Mouse (Mus musculus) heart, embryonic 13.5 days (tissue): ENCODE data around the gene Lrrc8d. TPM values are rescaled to one million over a fixed set of nuclear protein-coding genes. Genes with fewer than 3 reads are reported as not detected.
"Not testable (repeated sequence)": the region's sequence is repeated elsewhere in the genome, so short reads cannot be mapped to it uniquely, and the experiment has no call there.

Source experiments
- ATAC-seq: fragments of 200-750 bp; cut with Nextera tagmentation; 2 replicates; pipeline ENCODE4 v1.8.0; 2017; ENCODE audit warnings: moderate TSS enrichment; ENCODE audit not compliant: insufficient number of reproducible peaks, low FRiP score, low TSS enrichment; ENCODE audit errors: extremely low read depth
- H3K27ac ChIP-seq: fragments of 300-500 bp; sonication (generic); replicated peaks from 2 replicates; pipeline ENCODE4 v1.5.1; 2015; ENCODE audit warnings: moderate library complexity, mild to moderate bottlenecking, inconsistent platforms
- H3K27me3 ChIP-seq: fragments of 300-500 bp; sonication (generic); replicated peaks from 2 replicates; pipeline ENCODE4 v1.6.1; 2015; ENCODE audit warnings: mild to moderate bottlenecking, inconsistent platforms
- H3K36me3 ChIP-seq: fragments of 300-500 bp; sonication (generic); 2 replicates; pipeline ENCODE4 v1.6.1; 2015; ENCODE audit warnings: mild to moderate bottlenecking, inconsistent platforms
- H3K4me1 ChIP-seq: fragments of 300-500 bp; sonication (generic); 2 replicates; pipeline ENCODE4 v1.6.1; 2015; ENCODE audit warnings: inconsistent platforms
- H3K4me2 ChIP-seq: fragments of 300-500 bp; sonication (generic); 2 replicates; pipeline ENCODE4 v1.6.1; 2015; ENCODE audit warnings: inconsistent platforms, mild to moderate bottlenecking, moderate library complexity
- H3K4me3 ChIP-seq: fragments of 300-500 bp; sonication (generic); 2 replicates; pipeline ENCODE4 v1.5.1; 2015; ENCODE audit warnings: moderate library complexity, mild to moderate bottlenecking, inconsistent platforms
- H3K9ac ChIP-seq: fragments of 300-500 bp; sonication (generic); 2 replicates; pipeline ENCODE4 v1.6.1; 2015; ENCODE audit warnings: inconsistent platforms, mild to moderate bottlenecking, moderate library complexity
- H3K9me3 ChIP-seq: fragments of 300-500 bp; sonication (generic); 2 replicates; pipeline ENCODE4 v1.6.1; 2016; ENCODE audit warnings: inconsistent platforms
- WGBS: fragments of 180-500 bp; shearing (Covaris S2); methylation state at CpG from one replicate; pipeline ENCODE4 v1.1.7; 2015; ENCODE audit warnings: mixed read lengths; 5-methylcytosine and 5-hydroxymethylcytosine counted together
- polyA plus RNA-seq: library from polyadenylated mRNA; unstranded; fragments of >200 nt; fragmentation: Nextera tagmentation; extraction: Ambion mirVana; gene quantifications from 2 replicates; pipeline ENCODE4 v1.2.1, GENCODE M21; 2015

Lrrc8d gene
- polyA plus RNA-seq, 1 experiment from 2014 or later: 9.0 TPM

DNA sequence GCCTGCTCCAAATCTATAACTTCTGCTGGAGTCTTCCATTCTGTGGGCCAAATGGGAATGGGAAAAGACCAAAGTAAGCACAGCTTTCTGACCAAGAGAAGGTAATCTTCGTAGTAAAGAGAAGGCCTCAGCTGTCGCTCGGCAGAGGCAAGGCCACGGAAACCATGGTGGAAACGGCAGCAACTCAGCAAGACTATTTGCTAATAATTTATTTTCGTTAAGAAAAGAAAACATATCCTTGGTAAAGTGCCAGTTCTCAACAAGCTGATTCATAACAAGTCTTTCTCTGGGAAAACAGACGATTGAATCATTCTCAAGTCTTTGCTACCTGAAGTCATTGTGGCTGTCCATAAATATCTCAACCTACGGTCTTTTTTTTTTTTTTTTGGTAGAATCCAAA is 148.0 kb downstream of the Lrrc8d start:
- Histone ChIP-seq H3K27me3 (0 out of 2 replicates have a peak, but pooled peaks cover 5% of the 10 kb centered on the region), H3K4me1 (peaks cover 7% of the 10 kb centered on the region), H3K36me3 (no peaks in the 10 kb centered on the region), H3K4me3 (no peak overlapping the region), H3K9me3 (no peaks in the 10 kb centered on the region), H3K9ac (no peak overlapping the region), H3K27ac (no peak overlapping the region), H3K4me2 (no peak overlapping the region)
- ATAC-seq: no peak
- 82% methylated on average over 8 of the region's 8 CpGs for WGBS

DNA sequence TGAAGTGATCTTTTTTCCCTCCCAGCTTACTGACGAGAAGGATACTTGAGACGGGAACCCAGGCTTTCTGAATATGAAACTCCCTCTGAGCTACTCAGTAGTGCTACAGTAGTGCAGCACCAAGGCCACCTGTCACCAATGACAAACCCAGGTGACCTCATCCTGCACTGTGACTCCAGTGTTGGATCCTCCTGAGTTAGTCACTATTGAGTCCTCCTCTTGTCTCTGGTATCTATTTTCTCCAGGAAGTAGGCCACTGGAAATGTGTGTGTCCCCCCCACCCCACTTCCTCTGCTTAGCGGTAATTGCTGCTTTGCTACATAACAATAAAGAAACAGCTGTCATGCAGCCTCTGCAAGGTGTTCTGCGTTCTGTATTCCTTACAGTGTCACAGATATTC is 149.5 kb downstream of the Lrrc8d start:
- no peak overlapping the region for H3K9ac ChIP-seq
- H3K27me3 ChIP-seq: 0 out of 2 replicates have a peak, but pooled peaks cover 5% of the 10 kb centered on the region
- H3K4me2 ChIP-seq: no peak overlapping the region
- ATAC-seq: no peak
- no peak overlapping the region for H3K27ac ChIP-seq
- peaks cover 7% of the 10 kb centered on the region for H3K4me1 ChIP-seq
- 58% methylated on average over 4 of the region's 4 CpGs for WGBS
- H3K4me3 ChIP-seq: no peak overlapping the region
- H3K36me3 ChIP-seq: no peaks in the 10 kb centered on the region
- no peaks in the 10 kb centered on the region for H3K9me3 ChIP-seq

DNA sequence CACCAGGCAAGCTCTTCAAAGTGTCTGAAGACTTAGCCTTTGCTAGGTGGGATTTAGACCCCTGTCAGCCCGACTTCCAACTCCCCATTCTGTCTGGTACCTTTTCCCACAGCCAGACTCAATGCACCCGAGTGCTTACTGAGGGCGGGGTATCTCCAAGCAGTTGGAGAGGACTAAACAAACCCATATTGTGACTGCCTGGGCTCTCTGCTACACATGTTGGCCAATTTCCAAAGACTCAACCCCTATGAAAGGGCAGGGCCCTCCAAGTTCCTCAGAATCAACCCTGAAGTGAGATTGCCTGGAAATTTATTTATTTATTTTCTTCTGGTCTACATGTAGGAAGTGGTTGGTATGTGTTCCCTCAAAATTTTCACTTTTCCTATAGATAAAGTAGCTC is 149.9 kb downstream of the Lrrc8d start:
- no peak for ATAC-seq
- Histone ChIP-seq H3K4me3 (no peak overlapping the region), H3K9ac (no peak overlapping the region), H3K4me2 (no peak overlapping the region), H3K27me3 (0 out of 2 replicates have a peak, but pooled peaks cover 5% of the 10 kb centered on the region), H3K9me3 (no peaks in the 10 kb centered on the region), H3K27ac (no peak overlapping the region), H3K36me3 (no peaks in the 10 kb centered on the region), H3K4me1 (peaks cover 7% of the 10 kb centered on the region)
- WGBS: 51% methylated on average over 3 of the region's 3 CpGs

DNA sequence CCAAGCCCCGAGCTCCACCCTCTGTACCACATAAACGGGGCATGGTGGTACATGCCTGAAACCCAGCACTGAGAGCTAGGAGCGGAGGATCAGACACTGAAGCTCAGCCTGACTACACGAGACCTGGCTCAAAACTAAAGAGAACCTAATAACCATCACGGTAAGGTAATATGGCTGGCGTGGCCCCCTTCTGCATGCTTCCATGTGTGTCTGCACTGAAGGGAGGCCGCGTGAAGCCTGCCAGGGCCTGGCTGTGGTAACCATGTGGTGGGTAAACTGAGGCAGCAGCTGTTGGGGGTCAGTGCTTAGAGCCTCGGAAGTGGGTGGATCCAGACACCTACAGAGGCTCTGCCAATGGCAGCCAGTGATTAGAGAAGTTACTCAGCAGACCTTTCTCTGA is 153.5 kb downstream of the Lrrc8d start:
- no peak overlapping the region for H3K4me2 ChIP-seq
- H3K9me3 ChIP-seq: no peaks in the 10 kb centered on the region
- H3K27ac ChIP-seq: no peak overlapping the region
- no peak overlapping the region for H3K9ac ChIP-seq
- 0 out of 2 replicates have a peak, but pooled peaks cover 10% of the 10 kb centered on the region for H3K27me3 ChIP-seq
- 81% methylated on average over 9 of the region's 9 CpGs for WGBS
- peaks cover 9% of the 10 kb centered on the region for H3K4me1 ChIP-seq
- ATAC-seq: no peak
- H3K4me3 ChIP-seq: no peak overlapping the region
- H3K36me3 ChIP-seq: no peaks in the 10 kb centered on the region

DNA sequence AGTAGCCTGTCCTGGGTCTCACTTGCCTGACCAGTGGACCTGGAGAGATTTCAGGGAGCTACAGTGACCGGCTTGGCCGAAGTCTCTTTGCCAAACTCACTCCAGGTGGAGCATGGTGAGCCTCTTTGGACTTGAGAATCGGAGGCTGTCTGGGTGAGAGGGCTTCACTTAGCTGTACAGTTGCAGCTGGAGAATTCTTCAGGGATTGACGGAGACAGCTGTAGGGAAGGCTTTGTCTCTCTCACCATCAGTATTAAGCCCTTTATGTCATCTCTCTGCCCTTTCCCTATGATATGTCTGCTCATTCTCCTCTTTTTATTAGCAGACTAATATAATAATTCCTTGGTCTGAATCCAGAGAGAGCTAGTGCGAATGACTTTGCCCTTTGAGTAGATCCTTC is 157.7 kb downstream of the Lrrc8d start:
- no peak overlapping the region for H3K4me3 ChIP-seq
- H3K9ac ChIP-seq: no peak overlapping the region
- ATAC-seq: no peak
- peaks cover 12% of the 10 kb centered on the region for H3K4me1 ChIP-seq
- no peak overlapping the region for H3K27ac ChIP-seq
- H3K9me3 ChIP-seq: no peaks in the 10 kb centered on the region
- 85% methylated on average over 5 of the region's 5 CpGs for WGBS
- no peak overlapping the region for H3K4me2 ChIP-seq
- 0 out of 2 replicates have a peak, but pooled peaks cover 5% of the 10 kb centered on the region for H3K27me3 ChIP-seq
- H3K36me3 ChIP-seq: no peaks in the 10 kb centered on the region

DNA sequence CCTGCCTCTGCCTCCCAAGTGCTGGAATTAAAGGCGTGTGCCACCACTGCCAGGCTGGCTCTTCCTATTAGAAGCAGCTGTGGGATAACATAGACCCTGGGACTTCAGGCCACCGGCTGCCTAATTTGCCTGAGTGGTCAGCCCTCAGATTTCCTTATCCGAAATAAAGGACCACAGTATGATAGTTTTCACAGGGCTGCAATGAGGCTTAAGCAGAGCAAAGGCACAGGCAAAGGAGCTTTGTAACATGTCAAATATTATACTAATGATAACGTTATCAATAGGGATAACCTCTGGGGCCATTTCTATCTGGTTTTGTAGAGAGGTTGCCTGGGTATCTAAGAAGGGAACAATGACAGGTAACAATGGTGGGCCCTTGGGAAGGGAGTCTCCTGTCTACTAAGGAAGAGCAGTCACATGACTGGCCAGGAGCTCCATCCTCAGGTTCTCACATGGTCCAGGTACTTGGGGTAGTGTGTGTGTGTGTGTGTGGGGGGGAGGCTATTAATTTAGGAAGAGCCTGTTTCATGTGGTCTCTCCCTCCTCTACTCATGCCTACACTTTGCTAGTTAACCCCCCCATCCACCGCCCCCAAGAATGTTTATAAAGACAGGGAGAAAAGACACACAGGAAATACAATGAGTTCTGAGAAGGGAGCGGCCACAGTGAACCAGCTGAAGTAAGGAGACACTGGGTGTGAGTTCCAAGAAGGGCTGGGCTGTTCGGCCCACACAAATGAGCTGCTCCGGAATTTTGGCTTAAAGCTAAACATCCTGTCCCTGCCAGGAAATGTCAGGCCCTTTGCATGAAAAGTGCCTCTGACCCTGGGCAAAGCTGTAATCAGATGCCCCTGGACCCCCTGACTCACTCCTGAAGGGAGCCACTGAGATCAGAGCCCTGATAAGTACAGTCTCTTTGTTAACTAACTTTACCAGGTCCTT is 159.3 kb downstream of the Lrrc8d start:
- Histone ChIP-seq H3K4me3 (no peak overlapping the region), H3K4me1 (peaks cover 12% of the 10 kb centered on the region), H3K4me2 (no peak overlapping the region), H3K9me3 (no peaks in the 10 kb centered on the region), H3K36me3 (no peaks in the 10 kb centered on the region), H3K9ac (no peak overlapping the region), H3K27ac (peak overlapping the region; percentile 2; the same call in 1 of the 2 replicates), H3K27me3 (0 out of 2 replicates have a peak, but pooled peaks cover 5% of the 10 kb centered on the region)
- 59% methylated on average over 8 of the region's 8 CpGs for WGBS
- ATAC-seq: no peak

DNA sequence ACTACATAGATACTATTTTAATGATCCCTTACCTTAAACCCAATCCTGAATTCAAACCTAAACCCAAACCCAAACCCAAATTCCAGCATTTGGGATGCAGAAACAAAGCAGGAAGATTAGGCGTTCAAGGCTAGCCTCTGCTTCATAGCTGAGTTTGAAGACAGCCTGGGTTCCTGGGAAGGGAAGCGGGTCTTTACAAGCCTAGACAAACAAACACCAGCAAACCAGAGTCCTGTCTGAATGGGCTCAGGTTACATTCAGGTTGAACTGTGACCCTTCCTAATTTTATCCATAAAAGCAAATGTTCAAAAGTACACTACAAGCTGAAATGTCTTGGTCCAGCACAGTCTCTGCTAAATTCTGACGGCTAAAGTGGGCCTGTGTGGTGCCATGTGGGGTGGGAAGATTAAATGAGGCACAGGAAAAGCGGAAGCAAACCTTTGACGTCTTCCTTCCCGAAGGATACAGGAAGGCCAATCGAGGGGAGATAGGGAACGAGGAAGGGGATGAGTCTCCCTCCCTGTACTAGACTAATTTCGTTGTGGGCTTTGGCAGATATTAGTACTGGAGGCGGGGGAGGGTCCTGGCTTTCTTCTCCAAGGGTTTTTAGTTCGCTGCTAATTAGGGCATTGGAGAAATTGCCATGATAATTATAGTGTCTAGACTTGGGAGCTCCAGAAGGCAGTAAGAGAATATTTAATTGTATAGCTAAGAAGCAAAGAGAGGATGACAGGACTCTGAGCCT is 160.1 kb downstream of the Lrrc8d start:
- H3K27ac ChIP-seq: peak overlapping the region; percentile 2; the same call in 1 of the 2 replicates
- no peak overlapping the region for H3K4me3 ChIP-seq
- 47% methylated on average over 11 of the region's 11 CpGs for WGBS
- no peak overlapping the region for H3K9ac ChIP-seq
- H3K36me3 ChIP-seq: no peaks in the 10 kb centered on the region
- H3K4me1 ChIP-seq: peaks cover 12% of the 10 kb centered on the region
- H3K27me3 ChIP-seq: 0 out of 2 replicates have a peak, but pooled peaks cover 4% of the 10 kb centered on the region
- H3K4me2 ChIP-seq: no peak overlapping the region
- ATAC-seq: no peak
- H3K9me3 ChIP-seq: no peaks in the 10 kb centered on the region

DNA sequence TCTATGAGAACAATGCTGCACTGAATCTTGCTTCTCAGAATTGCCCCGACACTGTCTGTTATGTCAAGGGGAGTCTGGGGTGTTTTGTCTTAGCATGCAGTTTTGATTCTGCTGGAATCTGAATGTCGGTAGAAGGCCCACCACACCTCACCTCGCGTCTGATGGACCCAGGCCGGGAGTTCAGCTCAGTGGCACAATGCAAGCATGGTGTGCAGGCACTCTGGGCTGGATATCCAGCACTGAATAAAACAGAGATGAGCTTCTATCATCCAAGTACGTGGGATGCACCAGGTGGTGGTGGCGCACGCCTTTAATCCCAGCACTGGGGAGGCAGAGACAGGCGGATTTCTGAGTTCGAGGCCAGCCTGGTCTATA is 160.7 kb downstream of the Lrrc8d start:
- Histone ChIP-seq H3K4me3 (no peak overlapping the region), H3K9ac (no peak overlapping the region), H3K4me2 (no peak overlapping the region), H3K4me1 (peaks cover 12% of the 10 kb centered on the region), H3K27ac (0 out of 2 replicates have a peak overlapping the region, but pooled peaks have one; percentile 2), H3K27me3 (no peaks in the 10 kb centered on the region), H3K9me3 (no peaks in the 10 kb centered on the region), H3K36me3 (no peaks in the 10 kb centered on the region)
- ATAC-seq: no peak
- 78% methylated on average over 10 of the region's 10 CpGs for WGBS

DNA sequence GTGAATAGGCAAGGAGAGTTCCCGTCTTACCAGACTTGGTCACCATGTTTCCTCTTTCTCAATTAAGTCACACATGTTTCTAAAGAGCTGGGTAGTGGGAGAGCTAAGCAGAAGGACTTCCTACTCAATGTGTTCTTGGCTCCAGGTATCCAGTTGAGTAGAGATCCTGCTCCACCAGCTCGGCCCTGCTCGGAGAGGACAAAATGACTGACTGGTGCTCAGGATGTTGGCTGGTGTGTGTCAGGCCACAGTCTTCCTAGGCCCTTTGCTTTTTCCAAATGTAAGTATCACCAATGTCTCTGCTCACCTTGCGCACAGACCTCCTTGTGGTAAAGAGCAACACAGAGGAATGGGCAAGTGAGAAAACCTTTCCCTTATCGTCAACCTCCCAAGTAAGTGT is 161.8 kb downstream of the Lrrc8d start:
- Histone ChIP-seq H3K36me3 (no peaks in the 10 kb centered on the region), H3K27ac (no peak overlapping the region), H3K4me1 (peaks cover 12% of the 10 kb centered on the region), H3K9ac (no peak overlapping the region), H3K9me3 (no peaks in the 10 kb centered on the region), H3K27me3 (peaks cover 5% of the 10 kb centered on the region; the same call in 1 of the 2 replicates), H3K4me3 (no peak overlapping the region), H3K4me2 (no peak overlapping the region)
- ATAC-seq: no peak
- 84% methylated on average over 5 of the region's 5 CpGs for WGBS

DNA sequence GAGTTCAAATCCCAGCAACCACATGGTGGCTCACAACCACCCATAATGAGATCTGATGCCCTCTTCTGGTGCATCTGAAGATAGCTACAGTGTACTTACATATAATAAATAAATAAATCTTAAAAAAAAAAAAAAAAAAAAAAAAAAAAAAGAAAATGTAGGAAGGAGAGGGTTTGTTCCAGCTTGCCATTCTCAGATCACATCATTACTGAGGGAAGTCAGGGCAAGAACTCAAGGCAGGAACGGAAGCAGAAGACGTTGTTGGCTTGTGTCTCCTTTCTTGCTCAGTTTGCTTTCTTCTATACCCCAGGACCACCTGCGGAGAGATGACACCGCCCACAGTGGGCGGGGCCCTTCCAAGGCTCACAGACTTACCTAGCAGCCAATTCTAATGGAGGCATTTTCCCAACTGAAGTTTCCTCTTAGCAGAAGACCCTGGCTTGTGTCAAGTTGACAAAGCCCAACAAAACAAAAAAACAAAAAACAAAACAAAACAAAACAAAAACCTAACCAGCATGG is 165.4 kb downstream of the Lrrc8d start:
- not testable (repeated sequence) for H3K27ac ChIP-seq, H3K4me3 ChIP-seq, H3K36me3 ChIP-seq, ATAC-seq, H3K9ac ChIP-seq, H3K4me2 ChIP-seq, H3K9me3 ChIP-seq
- 64% methylated on average over 5 of the region's 5 CpGs for WGBS
- peaks cover 13% of the 10 kb centered on the region for H3K4me1 ChIP-seq
- peaks cover 11% of the 10 kb centered on the region; the same call in 1 of the 2 replicates for H3K27me3 ChIP-seq

DNA sequence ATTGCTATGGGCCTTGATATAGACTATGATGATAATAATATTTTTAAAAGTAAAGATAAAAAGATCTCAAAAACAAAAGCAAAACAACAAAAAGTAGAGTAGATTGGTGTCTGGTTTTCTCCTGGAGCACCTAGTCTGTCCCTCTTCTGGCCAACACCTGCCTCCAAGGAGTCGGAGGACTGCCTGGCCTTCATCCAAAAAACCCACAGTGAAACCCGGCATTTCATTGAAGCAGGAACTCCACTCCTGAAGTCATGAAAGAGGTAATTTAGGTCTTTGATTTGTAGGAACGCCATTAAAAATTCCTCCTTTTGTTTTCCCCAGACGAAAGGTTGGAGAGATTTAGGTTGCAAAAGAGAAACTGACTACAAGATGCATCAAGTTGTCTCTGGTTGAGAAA is 167.7 kb downstream of the Lrrc8d start:
- no peak for ATAC-seq
- H3K27ac ChIP-seq: peak overlapping the region; percentile 63; the same call in 1 of the 2 replicates
- H3K4me3 ChIP-seq: no peak overlapping the region
- peaks cover 18% of the 10 kb centered on the region; the same call in 1 of the 2 replicates for H3K27me3 ChIP-seq
- peak overlapping the region; percentile 43 for H3K4me2 ChIP-seq
- no peaks in the 10 kb centered on the region for H3K9me3 ChIP-seq
- peak overlapping the region; percentile 20; the same call in 1 of the 2 replicates for H3K9ac ChIP-seq
- WGBS: 37% methylated on average over 4 of the region's 4 CpGs
- no peaks in the 10 kb centered on the region for H3K36me3 ChIP-seq
- peaks cover 13% of the 10 kb centered on the region for H3K4me1 ChIP-seq
